Comparison of ENCODE assay signal across 37 mouse cellular contexts in the genomic region with DNA sequence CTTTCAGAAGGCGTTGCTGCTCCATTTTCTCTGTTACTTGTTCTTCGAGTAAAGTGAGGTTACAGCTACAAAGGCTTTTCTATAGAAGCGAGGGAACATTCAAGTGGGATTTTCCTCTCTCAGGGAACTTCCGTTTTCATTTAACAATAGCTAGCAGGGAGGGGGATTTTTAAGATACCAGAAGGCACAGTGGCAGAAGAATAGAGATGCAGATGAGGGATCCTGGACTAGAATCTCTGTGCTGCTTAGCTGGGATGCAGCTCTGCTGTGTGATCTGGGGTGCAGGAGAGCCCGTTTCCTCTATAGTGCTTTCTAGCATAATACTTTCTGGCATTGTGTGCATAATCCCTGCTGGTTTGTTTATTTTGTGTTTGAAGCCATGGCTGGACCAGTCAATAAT. TPM values are rescaled to one million over a fixed set of nuclear protein-coding genes. Genes with fewer than 3 reads are reported as not detected.
"Had no signal": no experiment of that assay in that cellular context is flagged by ENCODE, and none has a peak within 500 bp of the region (broad histone marks: within the 10 kb centered on the region; RNA-seq: fewer than 3 reads in every experiment).

No protein-coding gene starts in this region.

- H3K9me3 ChIP-seq: embryonic facial prominence, embryonic 10.5 days; embryonic facial prominence, embryonic 12.5 days; embryonic facial prominence, embryonic 13.5 days; embryonic facial prominence, embryonic 15.5 days; forebrain, embryonic 10.5 days; forebrain, embryonic 12.5 days; forebrain, embryonic 13.5 days; forebrain, embryonic 15.5 days had no signal

- H3K4me3 ChIP-seq: embryonic facial prominence, embryonic 10.5 days; embryonic facial prominence, embryonic 12.5 days; embryonic facial prominence, embryonic 13.5 days; embryonic facial prominence, embryonic 15.5 days; erythroblast, embryonic 14.5 days; forebrain, embryonic 10.5 days; forebrain, embryonic 12.5 days; forebrain, embryonic 13.5 days; forebrain, embryonic 15.5 days; gastrocnemius, adult 2 months; heart, adult 2 months had no signal

- H3K36me3 ChIP-seq: embryonic facial prominence, embryonic 10.5 days; embryonic facial prominence, embryonic 12.5 days; embryonic facial prominence, embryonic 13.5 days; embryonic facial prominence, embryonic 15.5 days; forebrain, embryonic 10.5 days; forebrain, embryonic 12.5 days; forebrain, embryonic 15.5 days had no signal

- H3K27me3 ChIP-seq: embryonic facial prominence, embryonic 12.5 days; embryonic facial prominence, embryonic 13.5 days; embryonic facial prominence, embryonic 15.5 days; forebrain, embryonic 13.5 days; forebrain, embryonic 15.5 days had no signal

- H3K27ac ChIP-seq: embryonic facial prominence, embryonic 10.5 days; embryonic facial prominence, embryonic 12.5 days; embryonic facial prominence, embryonic 13.5 days; embryonic facial prominence, embryonic 15.5 days; forebrain, embryonic 10.5 days; forebrain, embryonic 12.5 days; forebrain, embryonic 13.5 days; forebrain, embryonic 15.5 days; gastrocnemius, adult 2 months; heart, adult 2 months had no signal

- DNase-seq: cerebellum, adult 8-10 months; cerebellum, adult 9-10 months; cerebellum, adult 9-11 months; cerebellum, postnatal 10 days; cerebellum, postnatal 14 days; cerebellum, postnatal 25 days; cerebellum, postnatal 36 days; embryo, embryonic 11 days; forebrain, postnatal 0 days; gastrocnemius, adult 2 months; gastrocnemius, postnatal 10 days; gastrocnemius, postnatal 14 days; gastrocnemius, postnatal 25 days; gastrocnemius, postnatal 36 days; heart, adult 11 months; heart, adult 18-20 months; heart, adult 2 months had no signal

- H3K4me2 ChIP-seq: embryonic facial prominence, embryonic 12.5 days; embryonic facial prominence, embryonic 13.5 days; embryonic facial prominence, embryonic 15.5 days; forebrain, embryonic 12.5 days; forebrain, embryonic 13.5 days; forebrain, embryonic 15.5 days had no signal

- H3K9ac ChIP-seq: embryonic facial prominence, embryonic 12.5 days; embryonic facial prominence, embryonic 13.5 days; embryonic facial prominence, embryonic 15.5 days; forebrain, embryonic 12.5 days; forebrain, embryonic 13.5 days; forebrain, embryonic 15.5 days; forebrain, postnatal 0 days had no signal

- ATAC-seq: forebrain, embryonic 13.5 days; forebrain, embryonic 14.5 days; forebrain, embryonic 15.5 days; forebrain, embryonic 16.5 days; forebrain, postnatal 0 days had no signal

- H3K4me1 ChIP-seq: embryonic facial prominence, embryonic 10.5 days; embryonic facial prominence, embryonic 12.5 days; embryonic facial prominence, embryonic 13.5 days; embryonic facial prominence, embryonic 15.5 days; forebrain, embryonic 10.5 days had no signal

RNA-seq across cellular contexts. Expression of gene 4933405O20Rik, which starts 55.6 kb away (rescaled TPM):
- total RNA-seq: common myeloid progenitor, adult 5-6 weeks; forebrain, postnatal 0 days; gastrocnemius, adult 18-20 months; gastrocnemius, adult 2 months; gastrocnemius, adult 8-10 months; gastrocnemius, postnatal 10 days; gastrocnemius, postnatal 14 days; gastrocnemius, postnatal 25 days; gastrocnemius, postnatal 36 days; gastrocnemius, postnatal 4 days; granulocyte monocyte progenitor cell, adult 5-6 weeks; heart, adult 18-20 months; heart, adult 2 months had no signal
- polyA plus RNA-seq: embryonic facial prominence, embryonic 10.5 days; embryonic facial prominence, embryonic 11.5 days; embryonic facial prominence, embryonic 12.5 days; embryonic facial prominence, embryonic 13.5 days; embryonic facial prominence, embryonic 14.5 days; embryonic facial prominence, embryonic 15.5 days; erythroblast, embryonic 14.5 days; forebrain, embryonic 10.5 days; forebrain, embryonic 11.5 days; forebrain, embryonic 12.5 days; forebrain, embryonic 13.5 days; forebrain, embryonic 14.5 days; forebrain, embryonic 15.5 days; forebrain, embryonic 16.5 days; forebrain, postnatal 0 days; gonadal fat pad, adult 2 months; heart, adult 2 months had no signal
